Mouse (Mus musculus) mouse embryonic stem cell (cell line): ENCODE measurements at regions not wholly inside any gene's neighbourhood (a gene's known extent, or its start where the extent isn't known, plus 50 kb on each side); places are given as distances from the start of the nearest gene placed in this dataset.

Experiments used
- in situ Hi-C, 2 experiments: fragments of 300-500 bp; cut with MboI; formaldehyde crosslinking; loops; 1 replicate in 1 of 2; 3 replicates in 1 of 2; pipeline ENCODE4 v1.14.3; 2019 to 2020; ENCODE audit warnings: low sequenced_read_pairs in 2 of 2, low pct_unique_long_range_greater_than_20kb in 1 of 2, mixed read lengths in 1 of 2; ENCODE audit not compliant: unreplicated experiment in 1 of 2

GRCm38 (mm10) chrX:12439447-12439846 lies 148.2 kb upstream of the Atp6ap2 start:
- in situ Hi-C loops, result no loop called here

DNA sequence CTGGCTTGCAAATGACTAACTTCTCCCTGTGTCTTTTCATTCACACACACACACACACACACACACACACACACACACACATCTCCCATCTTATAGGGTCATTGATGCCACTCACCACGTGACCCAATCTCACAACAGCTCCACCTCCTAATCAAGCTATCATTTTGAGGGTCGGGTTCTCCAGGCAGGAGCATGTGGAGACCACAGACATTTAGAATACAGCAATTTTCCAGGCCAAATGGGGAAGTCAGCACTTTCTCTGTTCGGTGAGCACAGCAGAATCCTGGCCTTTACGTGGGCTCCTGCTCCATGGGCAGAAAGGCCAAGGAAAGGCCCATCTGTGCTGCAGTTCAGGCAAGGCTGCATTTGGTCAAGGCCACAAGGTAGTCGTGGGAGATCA lies 143.8 kb upstream of the Atp6ap2 start:
- in situ Hi-C loops, result no loop called here

DNA sequence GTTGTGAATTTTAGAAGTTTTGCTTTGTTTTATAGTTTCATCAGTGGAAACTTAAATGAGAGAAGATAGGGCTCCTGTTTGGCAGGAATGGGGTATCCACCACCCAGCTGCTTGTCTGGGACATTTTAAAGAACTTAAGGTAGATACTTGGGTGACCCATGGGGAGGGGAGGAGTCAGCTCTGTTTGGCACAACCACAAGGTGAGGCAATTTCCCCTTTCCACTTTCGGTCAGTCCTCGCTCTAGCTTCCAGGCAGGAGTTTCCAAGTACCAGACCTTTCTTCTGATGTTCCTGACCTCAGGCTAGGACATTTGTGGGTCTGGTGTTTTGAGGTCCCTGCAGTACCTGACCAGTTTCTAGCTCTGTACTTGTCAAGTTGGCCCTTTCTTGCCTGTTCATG lies 142.5 kb upstream of the Atp6ap2 start:
- in situ Hi-C loops, result no loop called here

DNA sequence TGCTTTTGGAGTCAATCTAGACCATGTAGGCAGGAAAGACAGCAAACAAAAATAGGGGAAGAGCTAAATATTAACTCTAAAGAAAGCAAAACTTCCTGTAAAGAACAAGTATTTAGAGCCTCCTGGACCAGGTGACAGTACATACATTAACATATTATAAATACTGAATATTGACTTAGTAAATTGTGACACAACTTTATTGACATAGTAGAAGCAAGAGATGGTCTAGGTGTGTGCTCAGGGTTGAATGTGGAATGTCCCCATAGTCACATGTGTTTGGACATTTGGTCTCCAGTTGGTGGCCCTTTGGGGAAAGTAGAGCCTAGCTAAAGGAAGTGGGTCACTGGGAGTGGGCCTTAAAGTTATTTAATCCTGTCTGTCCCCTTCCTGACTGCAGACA lies 139.6 kb upstream of the Atp6ap2 start:
- in situ Hi-C loops, result no loop called here

DNA sequence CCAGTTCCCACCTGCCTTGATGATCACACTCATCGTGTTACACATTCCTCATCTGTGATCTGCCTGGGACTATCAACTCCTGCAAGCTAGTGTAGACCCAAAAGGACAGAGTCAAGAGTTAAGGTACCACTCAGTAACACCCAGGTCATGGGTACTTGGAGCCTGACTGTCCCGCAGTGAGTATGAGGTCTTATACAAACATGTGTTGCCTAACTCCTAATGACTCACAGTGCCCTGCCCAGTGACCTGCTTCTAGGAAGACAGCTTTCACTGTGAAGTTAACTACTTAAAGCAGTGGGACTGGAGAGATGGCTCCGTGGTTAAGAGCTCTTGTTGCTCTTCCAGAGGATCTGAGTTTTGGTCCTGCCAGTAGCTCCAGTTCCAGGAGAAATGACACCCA lies 137.9 kb upstream of the Atp6ap2 start:
- in situ Hi-C loops, result no loop called here

DNA sequence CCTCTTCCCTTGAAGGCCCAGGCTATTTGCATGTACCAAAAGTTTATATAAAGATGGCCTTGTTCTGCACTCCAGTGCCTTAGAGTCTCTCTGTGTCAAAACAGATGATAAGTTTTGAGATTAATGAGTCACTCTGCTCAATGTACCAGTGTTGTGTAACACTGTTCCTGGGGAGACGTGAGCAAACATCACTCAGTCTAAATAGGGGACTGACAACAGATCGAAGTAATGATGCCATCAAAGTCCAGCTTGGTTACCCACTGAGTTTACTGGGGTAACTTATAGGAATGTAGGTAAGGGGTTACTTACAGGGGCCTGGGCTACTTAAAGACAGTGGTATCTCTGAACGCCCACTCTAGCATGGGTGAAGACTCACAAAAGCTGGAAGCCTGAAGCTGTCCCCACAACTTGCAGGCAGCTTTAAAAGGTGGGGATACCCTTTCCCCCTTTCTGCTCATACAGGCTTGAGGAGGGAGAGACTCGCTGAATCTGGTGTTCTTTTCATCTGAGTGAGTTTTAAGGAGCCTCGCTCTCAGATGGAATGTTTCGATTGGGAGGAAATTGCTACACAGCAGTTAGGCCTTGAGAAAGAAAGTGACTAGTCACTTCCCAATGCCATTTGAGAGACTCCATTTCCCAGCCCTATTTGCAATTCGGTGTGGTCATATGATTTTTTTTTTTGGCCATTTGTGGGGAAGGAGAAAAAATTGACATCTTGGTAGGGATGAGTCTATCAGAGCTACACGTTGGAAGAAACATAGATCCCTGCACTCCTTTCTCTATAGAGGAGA lies 134.4 kb upstream of the Atp6ap2 start:
- in situ Hi-C loops, result no loop called here

DNA sequence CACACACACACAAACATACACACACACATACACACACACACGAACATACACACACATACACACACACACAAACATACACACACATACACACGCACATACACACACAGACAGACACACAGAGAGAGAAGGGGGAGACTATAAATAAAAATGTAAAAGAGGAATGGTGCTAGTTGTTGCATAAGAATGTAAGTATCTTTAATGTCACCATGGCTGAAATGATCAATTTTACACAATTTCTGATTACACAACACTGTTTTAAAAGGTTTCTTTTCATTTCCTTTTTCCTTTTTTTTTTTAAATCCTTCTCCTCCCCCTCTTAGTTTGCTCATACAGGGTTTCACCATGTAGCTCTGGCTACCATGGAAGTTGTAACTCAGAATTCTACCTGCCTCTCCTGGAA lies 125.9 kb upstream of the Atp6ap2 start:
- in situ Hi-C loops, result no loop called here

DNA sequence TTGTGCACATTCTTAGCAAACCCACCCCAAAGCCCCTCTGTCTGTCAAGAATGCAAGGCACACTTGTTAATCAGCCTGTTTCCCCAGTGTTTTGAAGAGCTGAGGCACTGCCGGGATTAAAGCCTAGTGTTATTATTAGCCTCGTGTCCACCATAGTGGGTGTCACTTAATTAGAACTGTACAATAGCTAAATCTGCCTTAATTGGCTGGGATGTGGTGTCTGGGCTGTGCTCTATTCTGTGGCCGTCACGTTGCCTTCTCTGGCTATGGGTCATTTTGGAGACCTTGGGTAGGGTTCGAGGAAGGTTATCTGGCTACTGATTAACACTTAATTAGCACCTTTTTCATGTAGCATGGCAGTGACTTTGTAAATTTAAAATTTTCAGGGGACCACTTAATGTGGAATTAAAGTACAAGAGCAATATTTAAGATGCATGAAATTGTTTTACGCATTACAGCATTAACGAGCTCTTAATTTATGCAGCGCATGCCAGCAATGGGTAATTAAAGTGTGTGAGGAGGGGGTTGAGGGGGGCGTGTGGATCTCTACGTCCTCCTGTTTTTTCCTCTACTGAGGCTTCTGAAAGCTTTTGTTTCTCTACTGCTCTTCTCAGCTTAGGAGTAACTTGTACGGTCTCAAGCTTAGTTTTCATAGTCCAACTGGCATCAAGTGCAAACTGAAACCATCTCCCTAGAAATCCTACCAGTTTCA lies 124.5 kb upstream of the Atp6ap2 start:
- in situ Hi-C loops, result no loop called here

DNA sequence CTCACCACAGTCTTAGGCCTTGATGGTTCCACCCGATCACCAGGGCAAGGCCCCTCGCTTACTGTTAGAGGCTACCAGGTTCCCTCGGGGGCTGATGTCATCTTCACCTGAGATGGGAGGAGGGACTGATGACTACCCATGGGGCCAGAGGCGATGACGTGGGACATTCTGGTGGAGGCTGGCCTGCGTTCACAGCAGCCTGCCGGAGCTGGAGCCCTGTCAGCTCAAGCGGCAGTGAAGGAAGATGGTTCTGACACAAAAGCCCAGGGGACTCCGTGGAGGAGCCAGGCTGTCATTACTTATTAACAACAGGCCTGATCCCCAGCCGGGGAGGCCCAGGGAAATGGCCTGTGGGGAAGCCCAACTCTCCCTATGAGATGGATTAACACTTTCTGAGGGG lies 121.3 kb upstream of the Atp6ap2 start:
- in situ Hi-C loops, result no loop called here

DNA sequence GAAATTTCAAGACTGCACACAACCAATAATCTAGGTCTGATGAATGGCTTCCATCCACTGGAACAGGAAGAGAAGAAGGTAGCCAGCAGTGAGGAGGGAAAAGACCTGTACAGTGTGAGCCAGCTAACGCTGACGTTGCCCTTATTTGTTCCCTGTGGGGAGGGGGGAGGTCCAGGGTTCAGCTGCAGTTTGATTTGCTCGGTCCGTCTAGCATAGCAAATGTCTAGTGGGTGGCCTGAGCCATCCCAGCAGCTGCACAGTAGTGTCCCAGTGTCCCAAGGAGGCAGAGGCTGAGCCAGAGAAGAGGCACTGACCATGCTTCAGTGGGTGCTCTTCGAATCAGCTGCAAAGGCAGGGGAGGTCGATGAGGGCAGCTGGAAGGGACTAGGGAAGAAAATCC lies 120.7 kb upstream of the Atp6ap2 start:
- in situ Hi-C loops, result no loop called here

DNA sequence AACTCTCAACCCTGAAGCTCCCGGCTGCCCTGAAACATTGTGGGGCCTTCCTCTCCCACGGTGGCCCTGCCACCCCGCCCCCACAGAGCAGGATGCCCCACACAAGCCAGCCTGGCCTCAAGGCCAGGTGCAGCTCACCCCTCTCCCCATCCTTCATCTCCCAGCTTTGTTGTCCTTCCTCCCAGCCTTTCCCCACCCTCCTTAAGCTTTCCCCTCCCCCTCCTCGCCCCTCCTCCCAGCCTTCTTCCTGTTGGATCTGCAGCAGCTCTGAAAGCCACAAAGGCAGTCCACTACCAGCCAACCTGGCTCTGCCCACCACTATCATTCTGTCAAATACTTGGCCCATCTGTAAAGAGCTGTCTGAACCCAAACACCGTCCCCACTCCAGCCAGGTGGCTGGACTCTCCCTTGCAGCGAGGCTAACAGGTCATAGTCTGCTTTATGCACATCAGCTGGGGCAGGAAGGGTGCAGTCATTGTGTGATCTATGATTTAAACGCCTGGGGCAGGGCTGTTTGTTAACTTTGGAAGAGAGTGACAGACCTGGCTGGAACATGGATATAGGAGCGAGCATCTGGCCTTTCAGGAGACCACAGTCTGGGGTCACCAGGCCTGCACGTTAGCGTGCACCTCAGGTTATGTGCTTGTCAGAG lies 119.9 kb upstream of the Atp6ap2 start:
- in situ Hi-C loops, result no loop called here

GRCm38 (mm10) chrX:12472296-12472695 lies 115.3 kb upstream of the Atp6ap2 start:
- in situ Hi-C loops, result no loop called here

GRCm38 (mm10) chrX:12479207-12479606 lies 108.4 kb upstream of the Atp6ap2 start:
- in situ Hi-C loops, result no loop called here

- in situ Hi-C loops, result no loop called here
Measured at GRCm38 (mm10) chrX:12490957-12491356, 96.6 kb upstream of the Atp6ap2 start.

GRCm38 (mm10) chrX:12493216-12493615 lies 94.4 kb upstream of the Atp6ap2 start:
- in situ Hi-C loops, result no loop called here

- in situ Hi-C loops, result no loop called here
Measured at GRCm38 (mm10) chrX:12493916-12494315, 93.7 kb upstream of the Atp6ap2 start.

GRCm38 (mm10) chrX:12494535-12494934 lies 93.1 kb upstream of the Atp6ap2 start:
- in situ Hi-C loops, result no loop called here

GRCm38 (mm10) chrX:12500601-12501000 lies 87.0 kb upstream of the Atp6ap2 start:
- in situ Hi-C loops, result no loop called here

- in situ Hi-C loops, result no loop called here
Measured at GRCm38 (mm10) chrX:12502364-12502763, 85.2 kb upstream of the Atp6ap2 start.

DNA sequence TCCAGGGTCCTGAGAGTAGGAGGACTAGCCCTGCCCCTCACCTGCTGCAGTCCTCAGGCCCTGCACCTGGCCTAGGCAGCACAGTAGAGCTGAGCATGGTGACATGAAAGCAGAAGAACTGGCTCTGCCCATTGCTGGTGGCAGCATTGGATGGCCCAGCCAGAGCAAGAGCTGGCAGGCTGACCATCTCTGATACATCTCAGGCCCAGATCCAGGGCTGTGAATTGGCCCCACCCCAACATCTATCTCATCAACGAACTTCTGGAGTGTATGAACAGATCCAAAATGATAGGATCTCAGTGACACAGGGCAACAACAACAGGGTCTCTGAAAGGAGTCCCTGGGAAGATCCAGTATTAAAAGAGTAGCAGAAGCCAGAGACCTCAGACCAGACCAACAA lies 84.0 kb upstream of the Atp6ap2 start:
- in situ Hi-C loops, result no loop called here
